Mouse (Mus musculus) cerebellum, adult 11-12 months (tissue): ENCODE data around the gene Dmkn.
"Not testable (repeated sequence)": the region's sequence is repeated elsewhere in the genome, so short reads cannot be mapped to it uniquely, and the experiment has no call there.

ENCODE experiments used
- DNase-seq: peaks from one replicate; pipeline ENCODE4 v3.0.0; 2022

Dmkn gene

GRCm38 (mm10) chr7:30820854-30821445 is 57.4 kb downstream of the Dmkn start:
- DNase-seq, result no peak

GRCm38 (mm10) chr7:30821532-30821931 is 58.0 kb downstream of the Dmkn start:
- no peak for DNase-seq

- DNase-seq, result no peak
These were observed 60.1 kb downstream of the Dmkn start, which contains the start of gene Ffar2 for GRCm38 (mm10) chr7:30823675-30824074. Ffar2 (minus strand) TSS chr7:30823775.

- no peak for DNase-seq
These were observed 60.8 kb downstream of the Dmkn start for GRCm38 (mm10) chr7:30824306-30824705.

GRCm38 (mm10) chr7:30826660-30827059 is 63.1 kb downstream of the Dmkn start:
- DNase-seq, result no peak

GRCm38 (mm10) chr7:30828871-30829270 is 65.3 kb downstream of the Dmkn start:
- not testable (repeated sequence) for DNase-seq

- DNase-seq, result no peak
These were observed 65.9 kb downstream of the Dmkn start for GRCm38 (mm10) chr7:30829428-30829827.
